7 mouse cellular contexts compared by ENCODE assay signal in genomic region chr10:82048460-82048804, GRCm38 (mm10). TPM values are rescaled to one million over a fixed set of nuclear protein-coding genes. Genes with fewer than 3 reads are reported as not detected.
A peak's percentile ranks its signal among the peaks of the same experiment; 100 is the strongest.
DNase-seq lines count a peak whose midpoint lies in the region; ATAC-seq and TF ChIP-seq lines count a peak whose summit lies in the region.
"Not testable (repeated sequence)": the region's sequence is repeated elsewhere in the genome, so short reads cannot be mapped to it uniquely, and the experiment has no call there.

No protein-coding gene starts in this region.

- DNase-seq in forebrain, embryonic 14.5 days (ENCODE audit: low spot score); heart, postnatal 0 days (ENCODE audit: low spot score): not testable (repeated sequence)
- peak; percentile 90 for DNase-seq in liver, adult 2 months (ENCODE audit: extremely low read depth, low read depth, low spot score)

- not testable (repeated sequence) for TF ChIP-seq POLR2A in liver, adult 2 months (IDR thresholded peaks at IDR 0.05; ENCODE audit: extremely low read depth, insufficient read depth, low read length)

- H3K4me3 ChIP-seq in forebrain, embryonic 14.5 days (ENCODE audit: low read depth, low read length) = peak overlapping the region; percentile 64
- H3K4me3 ChIP-seq in heart, postnatal 0 days (ENCODE audit: low read depth, low read length) = peak overlapping the region; percentile 79
- peak overlapping the region; percentile 56 for H3K4me3 ChIP-seq in intestine, postnatal 0 days (ENCODE audit: low read depth, low read length)
- peak overlapping the region; percentile 82 for H3K4me3 ChIP-seq in liver, adult 2 months (ENCODE audit: insufficient read depth, low read depth, low read length)
- peak overlapping the region; percentile 93 for H3K4me3 ChIP-seq in megakaryocyte, embryonic 14.5 days (replicated peaks)
- peak overlapping the region; percentile 67 for H3K4me3 ChIP-seq in neural tube, embryonic 13.5 days

- WGBS in forebrain, embryonic 14.5 days = 30% methylated on average over 10 of the region's 10 CpGs
- WGBS in heart, postnatal 0 days = 22% methylated on average over 10 of the region's 10 CpGs
- WGBS in intestine, postnatal 0 days = 18% methylated on average over 10 of the region's 10 CpGs
- WGBS in liver, adult 2 months = 11% methylated on average over 10 of the region's 10 CpGs
- 27% methylated on average over 10 of the region's 10 CpGs for WGBS in neural tube, embryonic 13.5 days

- peak; percentile 20 for ATAC-seq in common myeloid progenitor, adult 5-6 weeks (replicated peaks; ENCODE audit: low read depth, poor library complexity, severe bottlenecking)
- ATAC-seq in forebrain, embryonic 14.5 days; heart, postnatal 0 days (ENCODE audit: insufficient read depth, low read depth); intestine, postnatal 0 days; neural tube, embryonic 13.5 days (ENCODE audit: low read depth): not testable (repeated sequence)

- not testable (repeated sequence) for H3K4me1 ChIP-seq in forebrain, embryonic 14.5 days (ENCODE audit: control insufficient read depth, insufficient read depth, low read length); heart, postnatal 0 days (ENCODE audit: control insufficient read depth, insufficient read depth); intestine, postnatal 0 days (replicated peaks; ENCODE audit: control insufficient read depth, insufficient read depth, low read length); liver, adult 2 months (ENCODE audit: control insufficient read depth, insufficient read depth, low read length); neural tube, embryonic 13.5 days (replicated peaks)
- H3K4me1 ChIP-seq in megakaryocyte, embryonic 14.5 days = peaks cover 16% of the 10 kb centered on the region

- not testable (repeated sequence) for H3K79me2 ChIP-seq in liver, adult 2 months (ENCODE audit: control insufficient read depth, insufficient read depth, low read length)

- not testable (repeated sequence) for H3K36me3 ChIP-seq in forebrain, embryonic 14.5 days (ENCODE audit: control insufficient read depth, insufficient read depth, low read length); heart, postnatal 0 days (replicated peaks; ENCODE audit: control insufficient read depth, insufficient read depth, low read length); intestine, postnatal 0 days (ENCODE audit: control insufficient read depth, insufficient read depth); liver, adult 2 months (ENCODE audit: control insufficient read depth, insufficient read depth, low read length)
- peaks cover 27% of the 10 kb centered on the region for H3K36me3 ChIP-seq in megakaryocyte, embryonic 14.5 days (replicated peaks; ENCODE audit: low read length)
- peaks cover 34% of the 10 kb centered on the region for H3K36me3 ChIP-seq in neural tube, embryonic 13.5 days

- H3K9me3 ChIP-seq in forebrain, embryonic 14.5 days (replicated peaks; ENCODE audit: control insufficient read depth, low read length) = peaks cover 35% of the 10 kb centered on the region
- H3K9me3 ChIP-seq in heart, postnatal 0 days (replicated peaks; ENCODE audit: control insufficient read depth, low read length) = peaks cover 32% of the 10 kb centered on the region
- H3K9me3 ChIP-seq in intestine, postnatal 0 days (ENCODE audit: control insufficient read depth) = peaks cover 27% of the 10 kb centered on the region
- peaks cover 51% of the 10 kb centered on the region for H3K9me3 ChIP-seq in megakaryocyte, embryonic 14.5 days
- peaks cover 56% of the 10 kb centered on the region for H3K9me3 ChIP-seq in neural tube, embryonic 13.5 days

- TF ChIP-seq EP300 in heart, postnatal 0 days (IDR thresholded peaks at IDR 0.05; ENCODE audit: low read depth) = not testable (repeated sequence)

- peak overlapping the region; percentile 92 for H3K9ac ChIP-seq in forebrain, embryonic 14.5 days (ENCODE audit: low read length)
- H3K9ac ChIP-seq in heart, postnatal 0 days (replicated peaks; ENCODE audit: low read depth, low read length) = peak overlapping the region; percentile 84
- H3K9ac ChIP-seq in intestine, postnatal 0 days (ENCODE audit: low read depth, low read length) = peak overlapping the region; percentile 35
- H3K9ac ChIP-seq in liver, adult 2 months (ENCODE audit: low read depth, low read length) = peak overlapping the region; percentile 72
- H3K9ac ChIP-seq in neural tube, embryonic 13.5 days = peak overlapping the region; percentile 87

- peak overlapping the region; percentile 54 for H3K4me2 ChIP-seq in forebrain, embryonic 14.5 days (ENCODE audit: low read length)
- peak overlapping the region; percentile 71 for H3K4me2 ChIP-seq in heart, postnatal 0 days (ENCODE audit: low read depth, low read length)
- peak overlapping the region; percentile 61 for H3K4me2 ChIP-seq in intestine, postnatal 0 days (replicated peaks; ENCODE audit: low read depth)
- peak overlapping the region; percentile 57 for H3K4me2 ChIP-seq in neural tube, embryonic 13.5 days

- H3K27ac ChIP-seq in forebrain, embryonic 14.5 days (ENCODE audit: low read depth, low read length) = peak overlapping the region; percentile 98
- peak overlapping the region; percentile 99 for H3K27ac ChIP-seq in heart, postnatal 0 days (ENCODE audit: low read depth)
- peak overlapping the region; percentile 86; the same call in 1 of the 2 replicates for H3K27ac ChIP-seq in intestine, postnatal 0 days (ENCODE audit: low read depth, low read length)
- H3K27ac ChIP-seq in liver, adult 2 months (replicated peaks; ENCODE audit: insufficient read depth, low read depth, low read length) = peak overlapping the region; percentile 66
- peak overlapping the region; percentile 98 for H3K27ac ChIP-seq in neural tube, embryonic 13.5 days (replicated peaks)

- not testable (repeated sequence) for TF ChIP-seq CTCF in heart, postnatal 0 days (IDR thresholded peaks at IDR 0.05; ENCODE audit: low read depth); liver, adult 2 months (IDR thresholded peaks at IDR 0.05; ENCODE audit: low read depth, low read length)
- 0 out of 2 replicates have a peak, but pooled peaks have one; percentile 1 for TF ChIP-seq CTCF in intestine, postnatal 0 days (IDR thresholded peaks at IDR 0.05; ENCODE audit: low read depth)

- H3K27me3 ChIP-seq in forebrain, embryonic 14.5 days (replicated peaks; ENCODE audit: control insufficient read depth, insufficient read depth, low read length); heart, postnatal 0 days (ENCODE audit: control insufficient read depth, insufficient read depth, low read length); intestine, postnatal 0 days (replicated peaks; ENCODE audit: control insufficient read depth, insufficient read depth, low read length); liver, adult 2 months (ENCODE audit: control insufficient read depth, insufficient read depth, low read length); megakaryocyte, embryonic 14.5 days (replicated peaks); neural tube, embryonic 13.5 days: not testable (repeated sequence)

RNA-seq across cellular contexts. Expression of gene Zfp873, which starts 0.5 kb away (rescaled TPM):
- 6.1 and 9.4 TPM in 2 replicates for total RNA-seq in common myeloid progenitor, adult 5-6 weeks (2017)
- polyA plus RNA-seq in forebrain, embryonic 14.5 days (2014; fragmentation: Nextera tagmentation; extraction: Ambion mirVana) = 14.5 and 16.2 TPM in 2 replicates
- total RNA-seq in heart, postnatal 0 days (2014; rRNA removed; ENCODE audit: low replicate concordance) = 2.1 and 3.7 TPM in 2 replicates
- polyA plus RNA-seq in heart, postnatal 0 days (2015; fragmentation: Nextera tagmentation; extraction: Ambion mirVana) = 8.1 and 8.5 TPM in 2 replicates
- polyA plus RNA-seq in intestine, postnatal 0 days (2015; fragmentation: Nextera tagmentation; extraction: Ambion mirVana) = 4.8 TPM in 2 replicates
- total RNA-seq in liver, adult 2 months (2014; rRNA removed) = 3.8 and 4.1 TPM in 2 replicates
- 1.1 and 1.2 TPM in 2 replicates for polyA plus RNA-seq in liver, adult 2 months (2012; rRNA removed)
- polyA plus RNA-seq in megakaryocyte, embryonic 14.5 days (2012; ENCODE audit: insufficient read depth, low replicate concordance) = 0.04 TPM in 1 of 2 replicates, not detected in the other
- 12.5 and 14.5 TPM in 2 replicates for polyA plus RNA-seq in neural tube, embryonic 13.5 days (2015; fragmentation: Nextera tagmentation; extraction: Ambion mirVana)

RNA-seq across cellular contexts. Expression of gene BC024063, which starts 34.7 kb away (rescaled TPM):
- total RNA-seq in common myeloid progenitor, adult 5-6 weeks (2017) = 0.55 TPM in 1 of 2 replicates, not detected in the other
- 10.3 and 10.7 TPM in 2 replicates for polyA plus RNA-seq in forebrain, embryonic 14.5 days (2014; fragmentation: Nextera tagmentation; extraction: Ambion mirVana)
- total RNA-seq in heart, postnatal 0 days (2014; rRNA removed; ENCODE audit: low replicate concordance) = 1.4 and 1.6 TPM in 2 replicates
- 1.7 and 1.9 TPM in 2 replicates for polyA plus RNA-seq in heart, postnatal 0 days (2015; fragmentation: Nextera tagmentation; extraction: Ambion mirVana)
- polyA plus RNA-seq in intestine, postnatal 0 days (2015; fragmentation: Nextera tagmentation; extraction: Ambion mirVana) = 0.92 and 1.4 TPM in 2 replicates
- total RNA-seq in liver, adult 2 months (2014; rRNA removed) = 0.87 and 1.3 TPM in 2 replicates
- 0.06 TPM in 1 of 2 replicates, not detected in the other for polyA plus RNA-seq in liver, adult 2 months (2012; rRNA removed)
- not detected in 2 replicates for polyA plus RNA-seq in megakaryocyte, embryonic 14.5 days (2012; ENCODE audit: insufficient read depth, low replicate concordance)
- polyA plus RNA-seq in neural tube, embryonic 13.5 days (2015; fragmentation: Nextera tagmentation; extraction: Ambion mirVana) = 5.9 and 6.9 TPM in 2 replicates

Comparison
In these comparisons a context has a peak if more than half of its experiments do, and no peak if none do; other contexts are left out.
1. H3K9ac ChIP-seq: peak in every context shown above with its lines; median percentile 92 in forebrain, embryonic 14.5 days; 87 in neural tube, embryonic 13.5 days; 84 in heart, postnatal 0 days; 72 in liver, adult 2 months; 35 in intestine, postnatal 0 days.